Mouse (Mus musculus): Measurements from ENCODE around the gene Nfx1. TPM values are rescaled to one million over a fixed set of nuclear protein-coding genes. Genes with fewer than 3 reads are reported as not detected.

Nfx1 gene
- total RNA-seq, 4 experiments from 2014 or later, result 77.9 to 83.4 (median 80.2) TPM

Small RNA genes lying within 50 kb of the gene (microRNA-seq; reads per million reads assigned to microRNA genes)
- gene Mir3094, result 0.21 to 0.22 reads per million in 2 experiments

Other genes starting within 250 kb of the Nfx1 start
- gene Dnaja1, start 248.8 kb upstream of the Nfx1 start, total RNA-seq (2022), result 100 to 1,000 TPM; 208 to 274 (median 248) TPM
- gene Smu1, start 213.0 kb upstream of the Nfx1 start, total RNA-seq (2022), result 10 to 100 TPM; 52.5 to 57.8 (median 55.1) TPM
- gene B4galt1, start 116.9 kb upstream of the Nfx1 start, total RNA-seq (2022), result 1 to 10 TPM; 4.2 to 7.3 (median 5.4) TPM
- not detected for gene Spink4, start 50.9 kb upstream of the Nfx1 start, total RNA-seq (2022)
- gene Bag1, start 22.6 kb upstream of the Nfx1 start, total RNA-seq (2022), result 100 to 1,000 TPM; 176 to 192 (median 181) TPM
- 10 to 100 TPM; 73.9 to 90.3 (median 79.7) TPM for gene Chmp5, start 22.5 kb upstream of the Nfx1 start, total RNA-seq (2022)
- gene Aqp7, start 77.2 kb downstream of the Nfx1 start, total RNA-seq (2022), result not detected
- not detected for gene Aqp3, start 127.3 kb downstream of the Nfx1 start, total RNA-seq (2022)
- gene Nol6, start 153.5 kb downstream of the Nfx1 start, total RNA-seq (2022), result 10 to 100 TPM; 90.4 to 97.6 (median 95.2) TPM
- gene Ube2r2, start 164.8 kb downstream of the Nfx1 start, total RNA-seq (2022), result 100 to 1,000 TPM in 1 of 4 experiments, 10 to 100 TPM in 3; 85.5 to 101 (median 86.4) TPM

All from left cerebral cortex, adult 8-10 months (tissue).